Mouse (Mus musculus) small intestine, adult 2 months (tissue): ENCODE measurements at regions not wholly inside any gene's neighbourhood (a gene's known extent, or its start where the extent isn't known, plus 50 kb on each side); places are given as distances from the start of the nearest gene placed in this dataset.

Experiments
- H3K27ac ChIP-seq: fragments of 200-500 bp; 2 replicates; pipeline ENCODE4 v1.5.1; 2012; ENCODE audit warnings: low read depth, low read length, control low read depth, inconsistent platforms; ENCODE audit not compliant: insufficient read depth
- H3K27me3 ChIP-seq: fragments of 200-500 bp; 2 replicates; pipeline ENCODE4 v1.6.1; 2012; ENCODE audit warnings: mild to moderate bottlenecking, moderate library complexity, low read length, inconsistent platforms; ENCODE audit not compliant: control insufficient read depth, insufficient read depth
- H3K36me3 ChIP-seq: fragments of 200-500 bp; 2 replicates; pipeline ENCODE4 v1.6.1; 2012; ENCODE audit warnings: mild to moderate bottlenecking, low read length, control low read depth, inconsistent platforms; ENCODE audit not compliant: control insufficient read depth, insufficient read depth
- H3K4me1 ChIP-seq: fragments of 200-500 bp; 2 replicates; pipeline ENCODE4 v1.6.1; 2012; ENCODE audit warnings: low read length, inconsistent platforms, mixed read lengths; ENCODE audit not compliant: control insufficient read depth, insufficient read depth, insufficient read length
- H3K4me3 ChIP-seq: fragments of 200-500 bp; 2 replicates; pipeline ENCODE4 v1.5.1; 2012; ENCODE audit warnings: low read depth, mild to moderate bottlenecking, control low read depth, inconsistent platforms, low read length, moderate library complexity
- CTCF ChIP-seq: fragments of 200-500 bp; IDR thresholded peaks from 2 replicates; pipeline ENCODE4 v1.5.1; 2012; ENCODE audit warnings: low read depth, mild to moderate bottlenecking, control low read depth, inconsistent platforms, low read length, moderate library complexity, mixed read lengths; ENCODE audit not compliant: insufficient replicate concordance, insufficient read length; ENCODE audit errors: extremely low read depth
- POLR2A ChIP-seq: fragments of 200-500 bp; IDR thresholded peaks from 2 replicates; pipeline ENCODE4 v1.6.1; 2012; ENCODE audit warnings: low read depth, mild to moderate bottlenecking, control low read depth, inconsistent platforms, low read length, moderate library complexity
- WGBS: fragments of 180-500 bp; shearing (Covaris S2); methylation state at CpG from one replicate; pipeline ENCODE4 v1.1.7; 2018; 5-methylcytosine and 5-hydroxymethylcytosine counted together

GRCm38 (mm10) chr16:9139405-9139804, 309.5 kb downstream of the 1810013L24Rik start:
- Histone ChIP-seq H3K4me3 (no peak overlapping the region), H3K36me3 (no peaks in the 10 kb centered on the region), H3K27me3 (no peaks in the 10 kb centered on the region), H3K27ac (no peak overlapping the region), H3K4me1 (no peaks in the 10 kb centered on the region)
- 55% methylated on average over 3 of the region's 3 CpGs for WGBS
- TF ChIP-seq CTCF (no peak), POLR2A (no peak)

DNA sequence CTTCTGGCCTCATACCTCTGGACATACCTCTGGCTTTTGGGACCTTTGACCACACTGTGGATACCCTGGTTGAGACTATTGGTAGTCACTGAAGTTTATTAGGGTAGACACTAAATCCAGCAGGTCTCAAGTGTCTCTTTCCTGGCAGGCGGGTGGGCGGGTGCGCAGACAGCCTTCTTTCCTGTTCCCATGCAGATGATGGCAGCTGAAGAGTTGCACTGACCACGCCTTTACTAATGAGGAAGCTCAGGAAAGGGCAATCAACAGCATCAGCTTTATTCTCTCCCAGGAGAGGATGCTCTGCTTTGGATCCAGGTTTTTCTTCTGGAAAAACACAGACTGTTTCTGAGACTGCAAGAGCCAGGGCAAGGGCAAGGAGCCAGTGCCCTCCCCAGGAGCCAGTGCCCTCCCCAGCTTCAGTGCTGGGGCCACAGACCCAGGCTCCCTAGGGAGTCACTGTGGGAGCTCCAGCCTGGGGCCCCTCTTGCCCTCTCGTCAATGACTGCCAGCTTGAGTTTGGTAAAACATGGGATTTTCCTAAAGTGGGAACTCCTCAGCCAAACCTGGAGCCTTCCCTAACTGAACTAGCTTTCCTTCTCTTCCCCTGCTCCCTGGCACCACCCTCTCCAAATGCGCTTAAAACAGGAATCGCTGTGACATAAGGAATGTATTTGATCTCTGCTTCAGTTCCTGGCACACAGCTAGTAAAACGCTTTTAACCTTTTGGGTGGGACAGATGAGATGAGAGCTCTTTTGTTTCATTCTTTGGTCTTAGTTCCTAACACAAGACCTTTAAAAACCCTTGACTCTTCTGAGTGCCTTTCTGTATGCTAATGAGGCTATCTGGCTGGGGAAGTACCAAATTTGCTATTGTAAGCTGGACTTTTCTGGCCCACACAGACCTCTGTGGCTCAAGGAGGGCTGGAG, 319.6 kb downstream of the 1810013L24Rik start:
- Histone ChIP-seq H3K36me3 (no peaks in the 10 kb centered on the region), H3K27me3 (no peaks in the 10 kb centered on the region), H3K4me1 (no peaks in the 10 kb centered on the region), H3K4me3 (no peak overlapping the region), H3K27ac (no peak overlapping the region)
- 56% methylated on average over 8 of the region's 8 CpGs for WGBS
- TF ChIP-seq POLR2A = no peak
- TF ChIP-seq CTCF = no peak

GRCm38 (mm10) chr16:9151936-9152335, 322.0 kb downstream of the 1810013L24Rik start:
- no peak for TF ChIP-seq CTCF
- TF ChIP-seq POLR2A = no peak
- no peaks in the 10 kb centered on the region for H3K27me3 ChIP-seq
- H3K27ac ChIP-seq = no peak overlapping the region
- no peaks in the 10 kb centered on the region for H3K36me3 ChIP-seq
- 72% methylated on average over 4 of the region's 4 CpGs for WGBS
- no peaks in the 10 kb centered on the region for H3K4me1 ChIP-seq
- no peak overlapping the region for H3K4me3 ChIP-seq

GRCm38 (mm10) chr16:9153501-9153900, 323.6 kb downstream of the 1810013L24Rik start:
- H3K27me3 ChIP-seq = no peaks in the 10 kb centered on the region
- H3K4me1 ChIP-seq = no peaks in the 10 kb centered on the region
- H3K36me3 ChIP-seq = no peaks in the 10 kb centered on the region
- TF ChIP-seq CTCF (no peak), POLR2A (no peak)
- no peak overlapping the region for H3K4me3 ChIP-seq
- 75% methylated on average over 4 of the region's 4 CpGs for WGBS
- H3K27ac ChIP-seq = no peak overlapping the region

DNA sequence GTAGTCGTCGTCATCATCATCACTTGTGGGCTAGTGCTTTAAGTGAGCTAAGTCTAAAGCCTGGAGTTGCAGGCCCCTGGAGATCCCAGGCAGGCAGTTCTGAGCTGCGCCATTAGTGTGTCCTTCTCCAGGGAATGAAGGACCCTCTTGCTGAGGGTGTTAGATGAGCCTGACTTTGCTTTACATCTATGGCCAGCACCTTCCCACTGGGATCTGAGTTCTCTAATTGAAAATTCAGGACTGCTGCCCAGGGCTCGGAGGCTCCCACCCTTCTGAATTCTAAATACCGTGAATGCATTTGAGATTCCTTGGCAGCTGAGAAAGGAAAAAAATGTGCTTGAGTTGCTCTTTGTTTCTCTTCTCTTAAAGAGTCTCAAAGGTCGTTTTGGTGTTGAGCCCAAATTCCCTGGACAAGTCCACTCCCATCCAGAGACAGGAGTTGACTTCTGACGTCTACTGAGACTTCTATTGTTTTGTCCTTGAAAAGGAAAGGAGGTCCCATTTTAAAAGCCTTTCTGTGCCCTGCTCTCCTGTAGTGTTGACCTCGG, 335.9 kb downstream of the 1810013L24Rik start:
- H3K27ac ChIP-seq = no peak overlapping the region
- no peaks in the 10 kb centered on the region for H3K4me1 ChIP-seq
- WGBS = 70% methylated on average over 8 of the region's 8 CpGs
- TF ChIP-seq CTCF = no peak
- no peak for TF ChIP-seq POLR2A
- no peaks in the 10 kb centered on the region for H3K36me3 ChIP-seq
- H3K4me3 ChIP-seq = no peak overlapping the region
- no peaks in the 10 kb centered on the region for H3K27me3 ChIP-seq

DNA sequence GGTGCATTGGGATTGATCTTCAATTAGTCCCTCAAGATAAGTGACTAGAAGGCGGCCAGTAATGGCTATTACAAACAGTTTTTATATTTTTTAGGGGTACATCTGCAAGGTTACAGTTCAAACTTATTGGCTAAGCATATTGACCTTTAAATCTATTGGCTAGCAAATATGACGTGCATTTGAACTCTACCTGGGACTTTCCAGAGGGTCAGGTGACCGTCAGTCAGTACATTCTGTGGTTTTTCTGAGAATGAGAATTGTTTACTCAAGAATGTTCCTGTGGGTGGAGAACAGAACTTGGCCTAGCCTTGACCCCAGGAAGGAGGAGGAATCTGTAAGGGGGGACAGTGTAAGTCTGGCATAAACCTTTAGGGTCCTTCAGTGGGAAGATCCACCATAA, 346.5 kb downstream of the 1810013L24Rik start:
- H3K4me1 ChIP-seq = no peaks in the 10 kb centered on the region
- H3K27ac ChIP-seq = no peak overlapping the region
- H3K36me3 ChIP-seq = no peaks in the 10 kb centered on the region
- no peaks in the 10 kb centered on the region for H3K27me3 ChIP-seq
- TF ChIP-seq CTCF (no peak), POLR2A (no peak)
- H3K4me3 ChIP-seq = no peak overlapping the region
- WGBS = 41% methylated on average over 3 of the region's 3 CpGs

GRCm38 (mm10) chr16:9195821-9196220, 365.9 kb downstream of the 1810013L24Rik start:
- Histone ChIP-seq H3K36me3 (no peaks in the 10 kb centered on the region), H3K27me3 (no peaks in the 10 kb centered on the region), H3K4me3 (no peak overlapping the region), H3K27ac (no peak overlapping the region), H3K4me1 (no peaks in the 10 kb centered on the region)
- TF ChIP-seq POLR2A = no peak
- no peak for TF ChIP-seq CTCF
- 29% methylated on average over 13 of the region's 13 CpGs for WGBS
